Mouse (Mus musculus) liver, embryonic 12.5 days (tissue): ENCODE results near the gene Zfp334. TPM values are rescaled to one million over a fixed set of nuclear protein-coding genes. Genes with fewer than 3 reads are reported as not detected.

ENCODE experiments used
- ATAC-seq: fragments of 200-750 bp; cut with Nextera tagmentation; 2 replicates; pipeline ENCODE4 v1.8.0; 2017; ENCODE audit warnings: moderate number of reproducible peaks, mild to moderate bottlenecking, moderate library complexity
- H3K27ac ChIP-seq: fragments of 300-500 bp; sonication (generic); 2 replicates; pipeline ENCODE4 v1.5.1; 2016; ENCODE audit warnings: mild to moderate bottlenecking
- H3K27me3 ChIP-seq: fragments of 300-500 bp; sonication (generic); replicated peaks from 2 replicates; pipeline ENCODE4 v1.6.1; 2016; ENCODE audit warnings: mild to moderate bottlenecking, moderate library complexity
- H3K36me3 ChIP-seq: fragments of 300-500 bp; sonication (generic); 2 replicates; pipeline ENCODE4 v1.6.1; 2016; ENCODE audit warnings: mild to moderate bottlenecking, moderate library complexity
- H3K4me1 ChIP-seq: fragments of 300-500 bp; sonication (generic); 2 replicates; pipeline ENCODE4 v1.6.1; 2016
- H3K4me2 ChIP-seq: fragments of 300-500 bp; sonication (generic); 2 replicates; pipeline ENCODE4 v1.6.1; 2016; ENCODE audit warnings: mild to moderate bottlenecking, moderate library complexity
- H3K4me3 ChIP-seq: fragments of 300-500 bp; sonication (generic); 2 replicates; pipeline ENCODE4 v1.5.1; 2016; ENCODE audit warnings: mild to moderate bottlenecking, moderate library complexity
- H3K9ac ChIP-seq: fragments of 300-500 bp; sonication (generic); 2 replicates; pipeline ENCODE4 v1.6.1; 2016; ENCODE audit warnings: mild to moderate bottlenecking, moderate library complexity
- H3K9me3 ChIP-seq: fragments of 300-500 bp; sonication (generic); replicated peaks from 2 replicates; pipeline ENCODE4 v1.6.1; 2016; ENCODE audit warnings: mild to moderate bottlenecking, moderate library complexity
- WGBS: fragments of 180-500 bp; shearing (Covaris S2); methylation state at CpG from one replicate; pipeline ENCODE4 v1.1.7; 2016; ENCODE audit not compliant: insufficient replicate concordance; 5-methylcytosine and 5-hydroxymethylcytosine counted together
- polyA plus RNA-seq: library from polyadenylated mRNA; unstranded; fragments of >200 nt; fragmentation: Nextera tagmentation; extraction: Ambion mirVana; gene quantifications from 2 replicates; pipeline ENCODE4 v1.2.1, GENCODE M21; 2016

The Zfp334 gene
- polyA plus RNA-seq, 1 experiment from 2014 or later: 2.5 TPM

- 33% methylated on average over 9 of the region's 9 CpGs for WGBS
- ATAC-seq: peak; percentile 70
- H3K4me2 ChIP-seq: no peak overlapping the region
- H3K4me3 ChIP-seq: no peak overlapping the region
- H3K9me3 ChIP-seq: no peaks in the 10 kb centered on the region
- H3K4me1 ChIP-seq: peaks cover 50% of the 10 kb centered on the region
- H3K27me3 ChIP-seq: peaks cover 4% of the 10 kb centered on the region; the same call in 1 of the 2 replicates
- peak overlapping the region; percentile 76 for H3K27ac ChIP-seq
- no peak overlapping the region for H3K9ac ChIP-seq
- no peaks in the 10 kb centered on the region for H3K36me3 ChIP-seq
Observed at GRCm38 (mm10) chr2:165404951-165405350, 16.9 kb upstream of the Zfp334 start.

GRCm38 (mm10) chr2:165398164-165398785, 10.2 kb upstream of the Zfp334 start:
- no peaks in the 10 kb centered on the region for H3K27me3 ChIP-seq
- H3K4me3 ChIP-seq: no peak overlapping the region
- H3K4me2 ChIP-seq: no peak overlapping the region
- no peak overlapping the region for H3K9ac ChIP-seq
- peaks cover 23% of the 10 kb centered on the region for H3K4me1 ChIP-seq
- H3K27ac ChIP-seq: no peak overlapping the region
- WGBS: 60% methylated on average over 15 of the region's 15 CpGs
- ATAC-seq: no peak
- no peaks in the 10 kb centered on the region for H3K36me3 ChIP-seq
- no peaks in the 10 kb centered on the region for H3K9me3 ChIP-seq

GRCm38 (mm10) chr2:165397502-165398163, 9.6 kb upstream of the Zfp334 start:
- Histone ChIP-seq H3K27me3 (no peaks in the 10 kb centered on the region), H3K4me2 (no peak overlapping the region), H3K4me3 (no peak overlapping the region), H3K4me1 (peaks cover 17% of the 10 kb centered on the region; the same call in 1 of the 2 replicates), H3K9ac (no peak overlapping the region), H3K27ac (no peak overlapping the region), H3K9me3 (no peaks in the 10 kb centered on the region), H3K36me3 (no peaks in the 10 kb centered on the region)
- no peak for ATAC-seq
- WGBS: 77% methylated on average over 23 of the region's 23 CpGs

GRCm38 (mm10) chr2:165396831-165397501, 8.9 kb upstream of the Zfp334 start:
- no peak overlapping the region for H3K27ac ChIP-seq
- H3K4me2 ChIP-seq: no peak overlapping the region
- no peak overlapping the region for H3K4me3 ChIP-seq
- peaks cover 14% of the 10 kb centered on the region; the same call in 1 of the 2 replicates for H3K4me1 ChIP-seq
- 52% methylated on average over 20 of the region's 20 CpGs for WGBS
- no peaks in the 10 kb centered on the region for H3K36me3 ChIP-seq
- no peaks in the 10 kb centered on the region for H3K27me3 ChIP-seq
- no peaks in the 10 kb centered on the region for H3K9me3 ChIP-seq
- no peak for ATAC-seq
- no peak overlapping the region for H3K9ac ChIP-seq

- H3K27me3 ChIP-seq: peaks cover 10% of the 10 kb centered on the region
- no peak overlapping the region for H3K27ac ChIP-seq
- no peak for ATAC-seq
- H3K4me3 ChIP-seq: no peak overlapping the region
- H3K4me1 ChIP-seq: peaks cover 5% of the 10 kb centered on the region; the same call in 1 of the 2 replicates
- H3K4me2 ChIP-seq: no peak overlapping the region
- H3K9me3 ChIP-seq: no peaks in the 10 kb centered on the region
- no peaks in the 10 kb centered on the region for H3K36me3 ChIP-seq
- no peak overlapping the region for H3K9ac ChIP-seq
- 68% methylated on average over 4 of the region's 4 CpGs for WGBS
Observed at GRCm38 (mm10) chr2:165392156-165392555, 4.1 kb upstream of the Zfp334 start.

GRCm38 (mm10) chr2:165391561-165391960, 3.5 kb upstream of the Zfp334 start:
- no peak for ATAC-seq
- Histone ChIP-seq H3K27ac (no peak overlapping the region), H3K4me3 (no peak overlapping the region), H3K9ac (no peak overlapping the region), H3K36me3 (0 out of 2 replicates have a peak, but pooled peaks cover 2% of the 10 kb centered on the region), H3K4me2 (no peak overlapping the region), H3K4me1 (0 out of 2 replicates have a peak, but pooled peaks cover under 1% of the 10 kb centered on the region), H3K27me3 (peaks cover 14% of the 10 kb centered on the region), H3K9me3 (no peaks in the 10 kb centered on the region)
- WGBS: 14% methylated on average over 8 of the region's 8 CpGs

- WGBS: 55% methylated on average over 6 of the region's 6 CpGs
- H3K4me2 ChIP-seq: no peak overlapping the region
- peaks cover 18% of the 10 kb centered on the region for H3K36me3 ChIP-seq
- H3K27ac ChIP-seq: no peak overlapping the region
- H3K4me1 ChIP-seq: no peaks in the 10 kb centered on the region
- no peaks in the 10 kb centered on the region for H3K9me3 ChIP-seq
- peaks cover 14% of the 10 kb centered on the region for H3K27me3 ChIP-seq
- H3K9ac ChIP-seq: no peak overlapping the region
- H3K4me3 ChIP-seq: no peak overlapping the region
- ATAC-seq: 0 out of 2 replicates have a peak, but pooled peaks have one; percentile 46
Observed at GRCm38 (mm10) chr2:165389299-165389952, 1.4 kb upstream of the Zfp334 start.

- WGBS: 44% methylated on average over 4 of the region's 4 CpGs
- Histone ChIP-seq H3K4me1 (no peaks in the 10 kb centered on the region), H3K9me3 (no peaks in the 10 kb centered on the region), H3K36me3 (peaks cover 38% of the 10 kb centered on the region), H3K27me3 (peaks cover 14% of the 10 kb centered on the region), H3K4me3 (peak overlapping the region; percentile 56), H3K9ac (peak overlapping the region; percentile 65), H3K4me2 (peak overlapping the region; percentile 64), H3K27ac (peak overlapping the region; percentile 56; the same call in 1 of the 2 replicates)
- no peak for ATAC-seq
Observed at GRCm38 (mm10) chr2:165387370-165387769, 689 bp downstream of the Zfp334 start.

- WGBS: 85% methylated on average over 25 of the region's 25 CpGs
- ATAC-seq: no peak
- Histone ChIP-seq H3K36me3 (peaks cover 65% of the 10 kb centered on the region), H3K27ac (no peak overlapping the region), H3K4me1 (peaks cover 6% of the 10 kb centered on the region; the same call in 1 of the 2 replicates), H3K9me3 (peaks cover 20% of the 10 kb centered on the region), H3K4me2 (no peak overlapping the region), H3K9ac (no peak overlapping the region), H3K4me3 (no peak overlapping the region), H3K27me3 (no peaks in the 10 kb centered on the region)
Observed at GRCm38 (mm10) chr2:165380050-165380449, 8.0 kb downstream of the Zfp334 start.

GRCm38 (mm10) chr2:165376001-165376400, 12.1 kb downstream of the Zfp334 start:
- ATAC-seq: no peak
- H3K9ac ChIP-seq: no peak overlapping the region
- no peak overlapping the region for H3K27ac ChIP-seq
- H3K27me3 ChIP-seq: no peaks in the 10 kb centered on the region
- no peak overlapping the region for H3K4me2 ChIP-seq
- H3K36me3 ChIP-seq: peaks cover 26% of the 10 kb centered on the region
- H3K9me3 ChIP-seq: peaks cover 11% of the 10 kb centered on the region
- 13% methylated on average over 4 of the region's 4 CpGs for WGBS
- H3K4me1 ChIP-seq: peaks cover 6% of the 10 kb centered on the region; the same call in 1 of the 2 replicates
- no peak overlapping the region for H3K4me3 ChIP-seq

GRCm38 (mm10) chr2:165375478-165375877, 12.6 kb downstream of the Zfp334 start:
- WGBS: 68% methylated on average over 5 of the region's 5 CpGs
- no peak overlapping the region for H3K4me2 ChIP-seq

More at GRCm38 (mm10) chr2:165375478-165375877, 12.6 kb downstream of the Zfp334 start:
- no peaks in the 10 kb centered on the region for H3K27me3 ChIP-seq
- H3K27ac ChIP-seq: no peak overlapping the region
- ATAC-seq: no peak
- peaks cover 21% of the 10 kb centered on the region for H3K36me3 ChIP-seq
- H3K9ac ChIP-seq: no peak overlapping the region
- peaks cover 6% of the 10 kb centered on the region; the same call in 1 of the 2 replicates for H3K4me1 ChIP-seq
- no peak overlapping the region for H3K4me3 ChIP-seq
- peaks cover 6% of the 10 kb centered on the region; the same call in 1 of the 2 replicates for H3K9me3 ChIP-seq
